Mouse (Mus musculus): ENCODE data around the gene Top2a. TPM values are rescaled to one million over a fixed set of nuclear protein-coding genes. Genes with fewer than 3 reads are reported as not detected.

Top2a gene
- polyA plus RNA-seq, 1 experiment from 2014 or later = 181 TPM

GRCm38 (mm10) chr11:98961051-98961592 is 62.9 kb downstream of the Top2a start:
- H3K27ac ChIP-seq (replicated peaks; ENCODE audit: low read depth, low read length) = peak overlapping the region; percentile 67; the same call in 1 of the 2 replicates
- 4% methylated on average over 17 of the region's 18 CpGs for WGBS
- peak overlapping the region; percentile 75 for H3K9ac ChIP-seq (ENCODE audit: low read depth, low read length)
- peaks cover 21% of the 10 kb centered on the region for H3K36me3 ChIP-seq (ENCODE audit: control insufficient read depth, insufficient read depth, low read length)
- H3K27me3 ChIP-seq (replicated peaks; ENCODE audit: control insufficient read depth, insufficient read depth, low read length) = no peaks in the 10 kb centered on the region
- ATAC-seq (ENCODE audit: low read depth) (no peak), DNase-seq (ENCODE audit: low spot score) (no peak)
- peaks cover 64% of the 10 kb centered on the region for H3K4me1 ChIP-seq (ENCODE audit: control insufficient read depth, insufficient read depth, low read length)
- peak overlapping the region; percentile 59 for H3K4me3 ChIP-seq (ENCODE audit: low read depth, low read length)
- H3K9me3 ChIP-seq (ENCODE audit: control insufficient read depth, low read length) = no peaks in the 10 kb centered on the region
- peak overlapping the region; percentile 93 for H3K4me2 ChIP-seq (ENCODE audit: low read depth, low read length)

GRCm38 (mm10) chr11:98960313-98960906 is 63.6 kb downstream of the Top2a start:
- H3K36me3 ChIP-seq (ENCODE audit: control insufficient read depth, insufficient read depth, low read length) = peaks cover 24% of the 10 kb centered on the region
- H3K4me3 ChIP-seq (ENCODE audit: low read depth, low read length) = peak overlapping the region; percentile 59
- DNase-seq (ENCODE audit: low spot score) (peak; percentile 89), ATAC-seq (ENCODE audit: low read depth) (peak; percentile 27; the same call in 1 of the 2 replicates)
- H3K9ac ChIP-seq (ENCODE audit: low read depth, low read length) = peak overlapping the region; percentile 75
- H3K9me3 ChIP-seq (ENCODE audit: control insufficient read depth, low read length) = no peaks in the 10 kb centered on the region
- H3K27me3 ChIP-seq (replicated peaks; ENCODE audit: control insufficient read depth, insufficient read depth, low read length) = no peaks in the 10 kb centered on the region
- WGBS = 0% methylated on average over 13 of the region's 53 CpGs
- H3K27ac ChIP-seq (replicated peaks; ENCODE audit: low read depth, low read length) = peak overlapping the region; percentile 67
- peak overlapping the region; percentile 93 for H3K4me2 ChIP-seq (ENCODE audit: low read depth, low read length)
- H3K4me1 ChIP-seq (ENCODE audit: control insufficient read depth, insufficient read depth, low read length) = peaks cover 57% of the 10 kb centered on the region

DNA sequence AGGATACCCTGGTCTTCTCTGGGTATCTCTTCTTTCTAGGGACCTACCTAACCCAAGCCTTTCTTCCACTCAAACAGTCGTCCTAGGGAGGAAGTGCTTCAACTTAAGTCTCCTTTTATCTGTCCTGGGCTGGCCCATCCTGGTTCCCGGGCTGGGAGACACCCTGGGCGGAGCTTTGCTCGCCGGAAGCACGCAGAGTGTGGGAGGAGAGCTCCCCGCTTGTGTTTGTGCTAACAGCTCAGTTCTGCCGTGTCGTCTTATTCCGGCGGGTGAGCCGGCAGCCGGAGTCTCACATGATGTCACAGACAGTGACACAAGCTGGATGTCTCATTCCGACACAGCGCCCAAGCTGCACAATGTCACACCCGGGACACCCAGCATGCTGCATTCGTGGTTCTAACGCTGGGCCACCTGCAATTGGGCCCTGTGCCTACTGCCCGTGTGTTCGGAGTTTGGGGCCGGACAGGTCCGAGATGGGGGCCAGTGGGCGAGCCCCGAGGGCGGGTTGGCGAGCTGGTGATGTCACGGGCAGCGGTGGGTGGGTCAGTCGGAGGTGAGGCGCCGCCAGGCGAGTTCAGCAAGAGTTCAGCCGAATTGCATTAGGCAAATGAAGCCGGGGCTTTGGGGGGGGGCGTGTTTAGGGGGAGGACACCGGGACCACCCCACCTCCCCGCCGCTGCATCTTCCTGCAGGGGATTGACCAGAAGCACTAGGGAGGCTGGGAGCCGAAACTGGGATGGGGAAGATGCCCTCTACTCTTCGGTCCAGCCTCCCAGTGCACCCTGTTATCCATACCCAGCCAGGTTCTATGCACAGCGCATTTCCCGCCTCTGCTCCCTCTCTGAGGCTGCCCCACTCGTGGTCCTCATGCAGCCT is 64.3 kb downstream of the Top2a start:
- Histone ChIP-seq H3K4me1 (ENCODE audit: control insufficient read depth, insufficient read depth, low read length) (peaks cover 57% of the 10 kb centered on the region), H3K9ac (ENCODE audit: low read depth, low read length) (peak overlapping the region; percentile 75)

GRCm38 (mm10) chr11:98956340-98956739 is 67.6 kb downstream of the Top2a start:
- no peak for DNase-seq (ENCODE audit: low spot score)
- H3K9me3 ChIP-seq (ENCODE audit: control insufficient read depth, low read length) = no peaks in the 10 kb centered on the region
- no peak overlapping the region for H3K4me2 ChIP-seq (ENCODE audit: low read depth, low read length)
- H3K4me3 ChIP-seq (ENCODE audit: low read depth, low read length) = no peak overlapping the region
- peaks cover 44% of the 10 kb centered on the region for H3K4me1 ChIP-seq (ENCODE audit: control insufficient read depth, insufficient read depth, low read length)
- H3K27me3 ChIP-seq (replicated peaks; ENCODE audit: control insufficient read depth, insufficient read depth, low read length) = no peaks in the 10 kb centered on the region
- no peak for ATAC-seq (ENCODE audit: low read depth)
- no peak overlapping the region for H3K27ac ChIP-seq (replicated peaks; ENCODE audit: low read depth, low read length)
- no peak overlapping the region for H3K9ac ChIP-seq (ENCODE audit: low read depth, low read length)
- H3K36me3 ChIP-seq (ENCODE audit: control insufficient read depth, insufficient read depth, low read length) = peaks cover 36% of the 10 kb centered on the region
- WGBS = 90% methylated on average over 10 of the region's 10 CpGs

More for the DNA sequence above, 64.3 kb downstream of the Top2a start:
- Histone ChIP-seq H3K27me3 (replicated peaks; ENCODE audit: control insufficient read depth, insufficient read depth, low read length) (no peaks in the 10 kb centered on the region), H3K4me2 (ENCODE audit: low read depth, low read length) (peak overlapping the region; percentile 93), H3K4me3 (ENCODE audit: low read depth, low read length) (peak overlapping the region; percentile 59), H3K27ac (replicated peaks; ENCODE audit: low read depth, low read length) (peak overlapping the region; percentile 69), H3K9me3 (ENCODE audit: control insufficient read depth, low read length) (no peaks in the 10 kb centered on the region), H3K36me3 (ENCODE audit: control insufficient read depth, insufficient read depth, low read length) (peaks cover 24% of the 10 kb centered on the region)
- peak; percentile 13; the same call in 1 of the 2 replicates for ATAC-seq (ENCODE audit: low read depth)
- peak; percentile 88 for DNase-seq (ENCODE audit: low spot score)
- under 1% methylated on average over 38 of the region's 43 CpGs for WGBS

- no peak overlapping the region for H3K4me3 ChIP-seq (ENCODE audit: low read depth, low read length)
- DNase-seq (ENCODE audit: low spot score) (no peak), ATAC-seq (ENCODE audit: low read depth) (no peak)
- no peaks in the 10 kb centered on the region for H3K9me3 ChIP-seq (ENCODE audit: control insufficient read depth, low read length)
- H3K9ac ChIP-seq (ENCODE audit: low read depth, low read length) = no peak overlapping the region
- 24% methylated on average over 5 of the region's 7 CpGs for WGBS
- H3K4me1 ChIP-seq (ENCODE audit: control insufficient read depth, insufficient read depth, low read length) = peaks cover 42% of the 10 kb centered on the region
- no peak overlapping the region for H3K4me2 ChIP-seq (ENCODE audit: low read depth, low read length)
- peaks cover 41% of the 10 kb centered on the region for H3K36me3 ChIP-seq (ENCODE audit: control insufficient read depth, insufficient read depth, low read length)
- peak overlapping the region; percentile 65 for H3K27ac ChIP-seq (replicated peaks; ENCODE audit: low read depth, low read length)
- no peaks in the 10 kb centered on the region for H3K27me3 ChIP-seq (replicated peaks; ENCODE audit: control insufficient read depth, insufficient read depth, low read length)
Observed at GRCm38 (mm10) chr11:98955707-98956235, 68.2 kb downstream of the Top2a start.

- Histone ChIP-seq H3K4me3 (ENCODE audit: low read depth, low read length) (no peak overlapping the region), H3K27ac (replicated peaks; ENCODE audit: low read depth, low read length) (peak overlapping the region; percentile 65), H3K9ac (ENCODE audit: low read depth, low read length) (no peak overlapping the region), H3K36me3 (ENCODE audit: control insufficient read depth, insufficient read depth, low read length) (peaks cover 48% of the 10 kb centered on the region), H3K4me1 (ENCODE audit: control insufficient read depth, insufficient read depth, low read length) (peaks cover 40% of the 10 kb centered on the region), H3K4me2 (ENCODE audit: low read depth, low read length) (peak overlapping the region; percentile 3; the same call in 1 of the 2 replicates), H3K9me3 (ENCODE audit: control insufficient read depth, low read length) (no peaks in the 10 kb centered on the region), H3K27me3 (replicated peaks; ENCODE audit: control insufficient read depth, insufficient read depth, low read length) (no peaks in the 10 kb centered on the region)
- DNase-seq (ENCODE audit: low spot score) (no peak), ATAC-seq (ENCODE audit: low read depth) (0 out of 2 replicates have a peak, but pooled peaks have one; percentile 20)
- WGBS = 18% methylated on average over 16 of the region's 17 CpGs
Observed at GRCm38 (mm10) chr11:98954801-98955706, 68.9 kb downstream of the Top2a start.

GRCm38 (mm10) chr11:98954373-98954772 is 69.6 kb downstream of the Top2a start:
- no peaks in the 10 kb centered on the region for H3K9me3 ChIP-seq (ENCODE audit: control insufficient read depth, low read length)
- peaks cover 55% of the 10 kb centered on the region for H3K36me3 ChIP-seq (ENCODE audit: control insufficient read depth, insufficient read depth, low read length)
- peak; percentile 64 for ATAC-seq (ENCODE audit: low read depth)
- 12% methylated on average over 10 of the region's 10 CpGs for WGBS
- H3K4me2 ChIP-seq (ENCODE audit: low read depth, low read length) = peak overlapping the region; percentile 3; the same call in 1 of the 2 replicates
- no peak overlapping the region for H3K9ac ChIP-seq (ENCODE audit: low read depth, low read length)
- no peak overlapping the region for H3K4me3 ChIP-seq (ENCODE audit: low read depth, low read length)
- H3K27ac ChIP-seq (replicated peaks; ENCODE audit: low read depth, low read length) = peak overlapping the region; percentile 59
- no peak for DNase-seq (ENCODE audit: low spot score)
- no peaks in the 10 kb centered on the region for H3K27me3 ChIP-seq (replicated peaks; ENCODE audit: control insufficient read depth, insufficient read depth, low read length)
- H3K4me1 ChIP-seq (ENCODE audit: control insufficient read depth, insufficient read depth, low read length) = peaks cover 35% of the 10 kb centered on the region
